Mouse (Mus musculus) limb, embryonic 12.5 days (tissue): ENCODE data around the gene Ppm1h. TPM values are rescaled to one million over a fixed set of nuclear protein-coding genes. Genes with fewer than 3 reads are reported as not detected.

Source experiments
- ATAC-seq: fragments of 200-750 bp; cut with Nextera tagmentation; 2 replicates; pipeline ENCODE4 v1.8.0; 2017; ENCODE audit warnings: low read depth, moderate TSS enrichment; ENCODE audit not compliant: insufficient number of reproducible peaks, insufficient read depth, low FRiP score, low TSS enrichment
- H3K27ac ChIP-seq: fragments of 300-500 bp; sonication (generic); 2 replicates; pipeline ENCODE4 v1.5.1; 2016; ENCODE audit warnings: mild to moderate bottlenecking, moderate library complexity
- H3K27me3 ChIP-seq: fragments of 300-500 bp; sonication (generic); 2 replicates; pipeline ENCODE4 v1.6.1; 2016; ENCODE audit warnings: mild to moderate bottlenecking, moderate library complexity
- H3K36me3 ChIP-seq: fragments of 300-500 bp; sonication (generic); 2 replicates; pipeline ENCODE4 v1.6.1; 2016; ENCODE audit warnings: mild to moderate bottlenecking, moderate library complexity
- H3K4me1 ChIP-seq: fragments of 300-500 bp; sonication (generic); replicated peaks from 2 replicates; pipeline ENCODE4 v1.6.1; 2016
- H3K4me2 ChIP-seq: fragments of 300-500 bp; sonication (generic); 2 replicates; pipeline ENCODE4 v1.6.1; 2016; ENCODE audit warnings: mild to moderate bottlenecking, moderate library complexity
- H3K4me3 ChIP-seq: fragments of 300-500 bp; sonication (generic); replicated peaks from 2 replicates; pipeline ENCODE4 v1.5.1; 2016; ENCODE audit warnings: mild to moderate bottlenecking
- H3K9ac ChIP-seq: fragments of 300-500 bp; sonication (generic); replicated peaks from 2 replicates; pipeline ENCODE4 v1.6.1; 2016; ENCODE audit warnings: mild to moderate bottlenecking, moderate library complexity
- H3K9me3 ChIP-seq: fragments of 300-500 bp; sonication (generic); 2 replicates; pipeline ENCODE4 v1.6.1; 2016; ENCODE audit warnings: mild to moderate bottlenecking, moderate library complexity
- WGBS: fragments of 180-500 bp; shearing (Covaris S2); methylation state at CpG from one replicate; pipeline ENCODE4 v1.1.7; 2016; 5-methylcytosine and 5-hydroxymethylcytosine counted together
- polyA plus RNA-seq: library from polyadenylated mRNA; unstranded; fragments of >200 nt; fragmentation: Nextera tagmentation; extraction: Ambion mirVana; gene quantifications from 2 replicates; pipeline ENCODE4 v1.2.1, GENCODE M21; 2016

Gene Ppm1h
- 4.3 and 5.6 TPM in 2 replicates for polyA plus RNA-seq

GRCm38 (mm10) chr10:122678541-122679436 lies at the start of gene Ppm1h:
TSS of gene Ppm1h (plus strand) at chr10:122678762.
- H3K4me1 ChIP-seq = peaks cover 15% of the 10 kb centered on the region
- peak within 1 kb of the TSS; percentile 97 for H3K4me2 ChIP-seq
- whole genome bisulfite sequencing = under 1% methylated on average over 88 of the region's 94 CpGs
- peak; percentile 84 for ATAC-seq
- H3K4me3 ChIP-seq = peak within 1 kb of the TSS; percentile 71
- H3K27ac ChIP-seq = peak within 1 kb of the TSS; percentile 53; the same call in 1 of the 2 replicates
- H3K9ac ChIP-seq = peak within 1 kb of the TSS; percentile 72
- no peaks in the 10 kb centered on the region for H3K36me3 ChIP-seq
- H3K9me3 ChIP-seq = no peaks in the 10 kb centered on the region
- peaks cover 35% of the 10 kb centered on the region for H3K27me3 ChIP-seq

GRCm38 (mm10) chr10:122629003-122629402 lies 49.6 kb upstream of the Ppm1h start:
- no peak for ATAC-seq
- H3K4me3 ChIP-seq = no peak overlapping the region
- H3K27ac ChIP-seq = no peak overlapping the region
- no peaks in the 10 kb centered on the region for H3K36me3 ChIP-seq
- H3K9me3 ChIP-seq = no peaks in the 10 kb centered on the region
- WGBS = 63% methylated on average over 4 of the region's 4 CpGs
- H3K27me3 ChIP-seq = no peaks in the 10 kb centered on the region
- H3K4me1 ChIP-seq = no peaks in the 10 kb centered on the region
- no peak overlapping the region for H3K4me2 ChIP-seq
- H3K9ac ChIP-seq = no peak overlapping the region

GRCm38 (mm10) chr10:122639879-122640278 lies 38.7 kb upstream of the Ppm1h start:
- H3K9me3 ChIP-seq = no peaks in the 10 kb centered on the region
- H3K4me1 ChIP-seq = no peaks in the 10 kb centered on the region
- H3K27me3 ChIP-seq = no peaks in the 10 kb centered on the region
- no peak overlapping the region for H3K9ac ChIP-seq
- no peaks in the 10 kb centered on the region for H3K36me3 ChIP-seq
- H3K27ac ChIP-seq = no peak overlapping the region
- ATAC-seq = no peak
- H3K4me2 ChIP-seq = no peak overlapping the region
- 93% methylated on average over 4 of the region's 4 CpGs for WGBS
- H3K4me3 ChIP-seq = no peak overlapping the region

- Histone ChIP-seq H3K9me3 (no peaks in the 10 kb centered on the region), H3K4me2 (no peak overlapping the region), H3K4me1 (no peaks in the 10 kb centered on the region), H3K4me3 (no peak overlapping the region), H3K9ac (no peak overlapping the region), H3K36me3 (no peaks in the 10 kb centered on the region), H3K27ac (no peak overlapping the region), H3K27me3 (no peaks in the 10 kb centered on the region)
- 89% methylated on average over 8 of the region's 8 CpGs for WGBS
- ATAC-seq = no peak
Measured at GRCm38 (mm10) chr10:122641263-122641795, 37.2 kb upstream of the Ppm1h start.

- Histone ChIP-seq H3K4me1 (no peaks in the 10 kb centered on the region), H3K9me3 (no peaks in the 10 kb centered on the region), H3K27me3 (no peaks in the 10 kb centered on the region), H3K4me2 (no peak overlapping the region), H3K27ac (no peak overlapping the region), H3K4me3 (no peak overlapping the region), H3K9ac (no peak overlapping the region), H3K36me3 (no peaks in the 10 kb centered on the region)
- WGBS = 82% methylated on average over 4 of the region's 4 CpGs
- ATAC-seq = no peak
Measured at GRCm38 (mm10) chr10:122642125-122642524, 36.4 kb upstream of the Ppm1h start.

- no peaks in the 10 kb centered on the region for H3K9me3 ChIP-seq
- H3K4me3 ChIP-seq = no peak overlapping the region
- no peaks in the 10 kb centered on the region for H3K27me3 ChIP-seq
- no peak overlapping the region for H3K4me2 ChIP-seq
- no peak overlapping the region for H3K9ac ChIP-seq
- H3K36me3 ChIP-seq = no peaks in the 10 kb centered on the region
- H3K4me1 ChIP-seq = no peaks in the 10 kb centered on the region
- no peak overlapping the region for H3K27ac ChIP-seq
- WGBS = 88% methylated on average over 4 of the region's 4 CpGs
- no peak for ATAC-seq
Measured at GRCm38 (mm10) chr10:122651932-122652331, 26.6 kb upstream of the Ppm1h start.

- Histone ChIP-seq H3K4me2 (no peak overlapping the region), H3K27ac (no peak overlapping the region), H3K4me3 (no peak overlapping the region), H3K4me1 (no peaks in the 10 kb centered on the region), H3K36me3 (no peaks in the 10 kb centered on the region), H3K27me3 (no peaks in the 10 kb centered on the region), H3K9ac (no peak overlapping the region), H3K9me3 (no peaks in the 10 kb centered on the region)
- 89% methylated on average over 1 of the region's 1 CpGs for WGBS
- ATAC-seq = no peak
Measured at GRCm38 (mm10) chr10:122652578-122652977, 26.0 kb upstream of the Ppm1h start.

GRCm38 (mm10) chr10:122665652-122666051 lies 12.9 kb upstream of the Ppm1h start:
- ATAC-seq = no peak
- Histone ChIP-seq H3K4me3 (no peak overlapping the region), H3K27ac (no peak overlapping the region), H3K9ac (no peak overlapping the region), H3K4me1 (no peaks in the 10 kb centered on the region), H3K36me3 (no peaks in the 10 kb centered on the region), H3K27me3 (no peaks in the 10 kb centered on the region), H3K9me3 (no peaks in the 10 kb centered on the region), H3K4me2 (no peak overlapping the region)
- WGBS = 89% methylated on average over 1 of the region's 1 CpGs

- Histone ChIP-seq H3K9ac (no peak overlapping the region), H3K4me2 (no peak overlapping the region), H3K9me3 (no peaks in the 10 kb centered on the region), H3K4me1 (no peaks in the 10 kb centered on the region; the same call in 1 of the 2 replicates), H3K27ac (no peak overlapping the region), H3K4me3 (no peak overlapping the region), H3K36me3 (no peaks in the 10 kb centered on the region), H3K27me3 (peaks cover 3% of the 10 kb centered on the region)
- WGBS = 72% methylated on average over 2 of the region's 2 CpGs
- no peak for ATAC-seq
Measured at GRCm38 (mm10) chr10:122671253-122671652, 7.3 kb upstream of the Ppm1h start.

- no peaks in the 10 kb centered on the region for H3K36me3 ChIP-seq
- H3K27ac ChIP-seq = no peak overlapping the region
- no peak overlapping the region for H3K9ac ChIP-seq
- no peak overlapping the region for H3K4me3 ChIP-seq
- H3K4me1 ChIP-seq = no peaks in the 10 kb centered on the region; the same call in 1 of the 2 replicates
- 85% methylated on average over 4 of the region's 4 CpGs for WGBS
- no peaks in the 10 kb centered on the region for H3K9me3 ChIP-seq
- peaks cover 3% of the 10 kb centered on the region for H3K27me3 ChIP-seq
- no peak for ATAC-seq
- H3K4me2 ChIP-seq = no peak overlapping the region
Measured at GRCm38 (mm10) chr10:122672044-122672443, 6.5 kb upstream of the Ppm1h start.

- ATAC-seq = peak; percentile 56; the same call in 1 of the 2 replicates
- H3K27ac ChIP-seq = no peak overlapping the region
Measured at GRCm38 (mm10) chr10:122679437-122680045, 979 bp downstream of the Ppm1h start.

More at GRCm38 (mm10) chr10:122679437-122680045, 979 bp downstream of the Ppm1h start:
- Histone ChIP-seq H3K36me3 (no peaks in the 10 kb centered on the region), H3K4me3 (peak overlapping the region; percentile 71), H3K4me2 (peak overlapping the region; percentile 97), H3K27me3 (peaks cover 35% of the 10 kb centered on the region), H3K4me1 (peaks cover 15% of the 10 kb centered on the region), H3K9me3 (no peaks in the 10 kb centered on the region), H3K9ac (peak overlapping the region; percentile 72)
- WGBS = under 1% methylated on average over 33 of the region's 33 CpGs
